Mouse (Mus musculus) C2C12 (cell line): ENCODE data around the gene Ccnd3.

Experiments used
- CTCF ChIP-seq: IDR thresholded peaks from one replicate; pipeline ENCODE4 v1.5.1; 2011; ENCODE audit not compliant: control insufficient read depth, insufficient read depth, insufficient read length
- MAX ChIP-seq: IDR thresholded peaks from one replicate; pipeline ENCODE4 v1.6.1; 2011; ENCODE audit warnings: mild to moderate bottlenecking, control low read depth
- MYOG ChIP-seq: IDR thresholded peaks from one replicate; pipeline ENCODE4 v1.6.1; 2011; ENCODE audit not compliant: control insufficient read depth, insufficient read length; ENCODE audit errors: extremely low read depth

DNA sequence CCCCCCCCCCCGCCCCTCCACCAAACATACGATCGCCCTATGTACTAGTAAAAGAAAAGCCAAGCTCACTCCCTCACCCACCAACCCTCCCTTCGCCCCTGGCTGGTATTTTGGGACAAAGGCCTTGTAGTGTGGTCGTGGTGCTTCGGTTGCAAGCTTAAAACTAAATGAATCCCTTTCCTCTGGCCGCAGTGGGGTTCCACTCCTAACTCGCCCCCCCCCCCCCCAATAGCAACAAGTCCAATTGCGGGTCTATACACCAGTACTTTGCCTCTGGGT is 90.1 kb downstream of the Ccnd3 start:
- TF ChIP-seq CTCF (no peak), MYOG (no peak), MAX (no peak)
